Mouse (Mus musculus): ENCODE results near the gene Pdik1l. TPM values are rescaled to one million over a fixed set of nuclear protein-coding genes. Genes with fewer than 3 reads are reported as not detected.

Gene Pdik1l
- total and polyA plus RNA-seq, 3 experiments = 1.3 to 22.3 (median 14.7) TPM

DNA sequence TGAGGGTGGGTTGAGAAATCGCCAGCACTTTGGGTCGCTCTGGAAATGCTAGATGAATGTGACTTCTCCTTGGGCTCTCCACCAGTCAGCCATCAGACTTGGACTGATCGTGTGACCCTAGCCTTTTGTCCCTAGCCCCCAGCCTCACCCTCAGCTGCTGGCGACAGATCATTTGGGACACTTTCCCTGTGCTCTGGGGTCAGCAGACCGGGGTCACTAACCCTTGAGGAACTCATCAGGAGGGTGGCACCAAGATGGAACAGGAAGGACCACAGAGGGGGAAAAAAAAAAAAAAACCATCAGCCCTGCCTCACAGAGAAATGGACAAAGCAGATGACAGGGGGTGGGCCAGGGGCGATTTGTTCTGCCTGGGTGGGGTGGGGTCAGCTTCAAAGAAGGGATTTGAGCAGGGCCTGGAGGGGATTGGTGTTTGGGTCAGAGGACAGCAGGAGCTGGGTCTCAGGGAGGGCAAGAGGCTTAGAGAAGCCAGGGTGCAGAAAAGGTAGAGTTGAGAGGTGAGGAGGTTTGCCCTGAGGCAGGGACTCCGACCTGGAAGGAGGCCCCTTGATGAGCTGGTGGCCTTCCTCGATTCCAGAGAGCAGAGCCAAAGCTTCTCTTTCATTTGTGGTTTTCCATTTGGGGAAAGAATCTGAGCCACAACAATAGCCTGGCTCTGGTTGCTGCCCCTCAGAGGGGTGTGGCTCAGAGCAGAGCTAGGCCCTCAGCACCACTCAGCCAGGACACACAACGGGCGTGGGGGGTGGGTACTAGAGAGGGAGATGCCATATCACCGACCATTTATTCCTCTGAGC is 30.3 kb downstream of the Pdik1l start:
- no peak for DNase-seq

DNA sequence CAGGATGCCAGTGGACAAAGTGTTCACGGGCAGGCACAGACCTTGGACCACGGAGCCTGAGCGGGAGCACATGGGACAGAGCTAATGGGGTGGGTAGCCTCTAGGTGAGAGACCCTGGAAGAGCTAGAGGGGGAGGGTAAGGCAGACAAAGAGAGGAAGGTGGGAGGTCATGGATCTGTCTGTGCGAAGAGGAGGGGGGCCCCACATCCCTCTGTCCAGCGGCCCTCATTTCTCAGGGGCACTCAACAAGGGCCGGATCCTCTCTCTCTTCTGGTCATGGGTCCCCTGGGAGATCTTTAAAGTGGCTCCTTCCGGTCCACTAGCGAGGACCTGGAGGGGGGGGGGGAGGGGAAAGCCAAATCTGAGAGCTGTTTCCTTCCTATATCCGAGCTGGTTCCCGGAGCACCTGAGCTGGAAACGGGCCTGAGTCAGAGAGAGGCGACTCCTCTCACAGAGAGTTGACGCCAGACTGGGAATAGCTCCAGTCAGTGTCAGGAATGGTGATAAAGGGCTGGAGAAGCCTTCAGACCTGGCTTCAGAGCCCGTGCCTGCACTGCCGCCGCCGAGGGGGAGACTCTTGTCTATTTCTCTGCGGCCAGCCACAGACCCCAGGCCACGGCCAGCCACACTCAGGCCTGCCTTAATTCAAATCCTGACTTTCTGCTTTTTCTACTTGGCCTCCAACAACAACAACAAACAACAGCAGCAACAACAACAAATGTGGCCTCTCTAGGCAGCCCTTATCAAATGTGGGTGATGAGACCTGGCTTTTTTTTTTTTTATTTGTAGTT is 31.1 kb downstream of the Pdik1l start:
- peak; percentile 51 for DNase-seq

DNA sequence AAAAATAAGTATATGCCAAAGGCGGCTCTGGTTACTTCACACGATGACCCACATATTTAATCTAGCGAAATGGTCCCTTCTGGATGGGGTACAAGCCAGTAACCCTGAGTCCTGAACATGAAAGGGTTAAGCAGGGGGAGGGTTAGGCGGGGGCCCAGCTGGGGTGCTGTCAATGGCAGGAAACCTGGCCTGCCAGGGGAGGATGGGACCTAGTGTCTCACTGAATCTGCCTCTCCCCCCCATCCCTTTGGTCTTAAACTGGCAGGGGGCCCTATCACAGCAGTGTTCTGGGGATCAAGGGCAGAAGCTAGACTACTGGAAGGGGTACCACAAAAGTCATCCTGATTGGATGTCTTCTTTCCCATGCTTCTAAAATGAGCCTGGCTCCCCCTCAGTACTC is 31.8 kb downstream of the Pdik1l start:
- peak; percentile 21 for DNase-seq

DNA sequence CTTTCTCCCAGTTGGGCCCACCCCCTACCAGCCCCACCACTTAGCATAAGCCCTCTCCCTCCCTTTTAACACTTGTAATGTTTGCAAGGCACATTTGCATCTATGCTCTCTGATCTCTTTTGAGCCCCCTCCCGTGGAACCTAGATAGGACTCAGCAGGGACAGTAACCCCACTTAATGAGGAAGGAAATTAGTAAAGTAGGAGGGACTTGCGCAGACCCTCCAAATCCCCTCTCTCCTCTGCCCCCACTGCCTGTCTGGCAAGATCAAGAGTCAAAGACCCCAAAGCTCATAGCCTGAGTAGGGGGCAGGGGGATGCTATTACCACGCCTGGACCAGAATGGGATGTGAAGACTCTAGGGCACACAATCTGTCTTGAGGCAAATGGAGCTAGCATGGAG is 32.9 kb downstream of the Pdik1l start:
- DNase-seq = no peak

DNA sequence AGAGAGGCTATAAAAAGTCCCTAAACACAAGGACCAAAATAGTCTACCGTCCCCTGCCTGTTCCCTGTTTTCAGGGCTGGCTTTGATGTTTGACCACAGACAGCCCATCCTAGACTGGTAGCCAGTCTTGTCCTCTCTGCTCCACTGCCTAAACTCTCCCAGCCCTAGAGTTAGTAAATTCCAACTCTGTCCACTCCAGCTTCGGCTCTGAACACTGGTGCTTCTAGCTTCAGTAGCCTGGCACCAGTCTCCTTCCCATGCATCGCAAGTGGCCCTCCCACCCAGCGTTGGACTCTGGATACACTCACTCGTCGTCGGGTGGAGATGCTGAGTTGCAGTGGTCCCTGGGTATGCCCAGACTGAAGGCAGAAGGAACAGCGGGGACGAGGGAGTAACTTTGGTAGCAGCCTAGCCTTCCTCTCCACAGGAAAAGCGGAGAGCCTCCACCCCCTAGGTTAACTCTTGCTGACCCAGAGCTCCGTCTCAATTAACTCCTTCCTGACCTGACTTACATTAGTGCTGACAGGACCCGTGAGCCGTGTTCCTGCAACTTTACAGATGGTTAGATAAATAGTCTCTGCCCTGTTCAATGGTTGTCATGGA is 33.9 kb downstream of the Pdik1l start, which contains the start of gene Grrp1:
Gene Grrp1, minus strand, starts transcription at position 385 of the 603 bp plus-strand sequence.
- peak; percentile 35 for DNase-seq

DNA sequence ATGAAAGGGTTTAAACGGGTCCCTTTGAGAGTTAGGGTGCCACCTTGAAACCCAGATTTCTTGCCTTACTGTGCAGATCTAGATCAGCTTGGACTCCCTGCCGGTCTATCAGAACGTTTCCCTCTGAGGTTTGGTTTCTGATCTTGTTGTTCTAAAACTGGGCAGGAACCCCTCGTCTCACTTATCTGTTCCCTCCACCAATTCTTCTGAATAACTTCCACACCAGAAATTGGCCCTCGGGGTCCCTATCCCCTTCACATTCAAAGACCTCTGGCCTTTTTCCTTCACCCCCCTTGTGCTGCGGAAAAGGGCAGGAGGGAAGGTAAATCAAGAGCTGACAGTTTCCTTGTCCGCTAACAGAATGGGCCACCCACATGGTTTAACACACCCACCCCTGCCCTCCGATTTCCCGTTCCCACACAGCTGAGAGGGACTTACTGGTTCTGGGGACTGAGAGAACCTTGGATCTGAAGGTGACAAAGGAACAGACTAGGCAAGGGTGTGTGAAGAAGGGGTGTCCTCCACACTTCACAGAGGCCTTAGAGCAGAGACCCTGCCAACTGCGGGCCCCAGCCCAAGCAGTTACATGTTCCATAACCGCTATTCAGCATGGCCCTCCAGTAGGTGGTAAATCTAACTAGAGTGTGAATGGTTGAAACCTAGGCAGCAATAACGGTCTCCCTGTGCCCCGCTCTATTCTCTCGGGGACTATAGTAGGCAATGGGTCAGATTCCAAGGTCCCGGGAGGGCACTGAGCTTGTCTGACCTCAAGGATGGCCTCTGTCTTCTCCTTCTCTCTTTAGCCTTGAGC is 34.6 kb downstream of the Pdik1l start:
- peak; percentile 38 for DNase-seq

DNA sequence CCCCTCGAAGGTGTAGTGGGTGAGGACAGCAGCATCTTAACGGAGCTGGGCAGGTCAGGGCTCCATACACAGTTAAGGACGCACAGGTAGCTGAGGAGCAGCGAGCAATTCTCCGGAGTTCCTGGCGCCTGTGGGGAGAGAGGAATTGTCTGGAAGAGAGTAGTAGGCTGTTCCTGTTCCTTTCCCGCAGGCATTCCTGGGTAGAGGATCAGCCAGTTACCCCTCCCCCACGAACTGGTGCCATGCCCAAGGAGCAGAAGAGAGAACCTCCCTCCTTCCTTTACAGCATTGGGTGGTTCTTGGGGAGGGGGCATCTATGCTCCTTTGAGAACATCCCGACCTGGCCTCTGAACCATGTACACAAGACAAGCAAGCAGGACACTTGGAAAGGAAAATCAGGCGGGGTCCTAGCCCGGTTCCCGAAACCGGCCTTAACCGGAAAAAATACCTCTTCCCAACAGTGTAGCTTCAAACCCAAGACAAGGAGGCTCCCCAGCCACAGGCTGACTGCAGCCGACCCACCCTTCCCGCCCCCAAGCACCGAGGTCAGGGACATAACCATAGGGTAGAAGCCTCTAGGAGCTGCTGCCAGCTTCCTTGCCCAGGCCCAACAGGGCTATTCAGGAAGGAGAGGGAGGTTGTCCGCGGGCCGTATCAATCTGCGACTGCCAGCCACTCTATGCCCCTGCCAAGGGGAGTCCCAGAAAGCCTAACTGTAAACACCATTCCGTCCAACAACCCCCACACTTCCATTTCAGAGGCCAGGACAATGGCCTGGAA is 35.4 kb downstream of the Pdik1l start:
- peak; percentile 24 for DNase-seq

DNA sequence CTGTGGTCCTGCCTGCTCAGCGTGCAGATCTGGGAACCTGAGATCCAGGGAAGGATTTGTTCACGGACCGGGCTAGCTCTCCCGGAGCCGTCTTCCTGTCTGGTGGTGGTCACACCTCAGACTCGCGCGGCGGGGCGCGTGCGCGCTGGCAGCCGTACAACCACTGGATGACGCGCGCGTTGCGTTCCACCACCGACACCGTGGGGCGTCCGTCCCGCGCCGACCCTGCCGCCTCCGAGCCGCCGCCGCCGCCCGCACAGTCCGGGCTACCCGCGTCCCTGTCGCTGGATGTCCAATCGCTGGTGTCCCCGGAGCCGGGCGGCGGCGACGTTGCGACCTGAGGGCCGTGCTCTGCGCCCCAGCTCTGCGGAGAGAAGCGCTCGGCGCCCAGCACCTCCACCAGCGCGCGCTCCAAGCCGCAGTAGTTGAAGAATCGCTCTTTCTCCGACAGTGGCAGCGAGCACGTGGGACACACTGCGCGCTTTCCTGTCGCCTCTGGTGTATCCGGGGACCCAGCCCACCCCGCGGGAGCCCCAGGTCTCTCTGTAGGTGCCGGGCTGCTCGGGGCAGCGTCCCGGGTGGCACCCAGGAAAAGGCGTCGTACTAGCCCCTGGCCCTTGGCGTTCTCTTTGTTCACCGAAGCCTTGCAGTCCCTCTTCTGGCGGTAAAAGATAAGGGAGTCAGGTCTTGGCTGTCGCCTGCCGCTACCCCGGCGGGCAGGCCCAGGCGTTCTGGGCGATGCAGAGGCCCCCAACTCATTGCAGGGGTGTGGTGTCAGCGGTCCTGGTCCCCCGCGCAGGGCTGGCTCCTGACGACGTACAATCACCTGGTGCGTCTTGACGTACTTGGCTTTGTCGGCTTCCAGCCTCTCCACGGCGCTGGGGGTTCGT is 36.2 kb downstream of the Pdik1l start:
- peak; percentile 45 for DNase-seq

DNA sequence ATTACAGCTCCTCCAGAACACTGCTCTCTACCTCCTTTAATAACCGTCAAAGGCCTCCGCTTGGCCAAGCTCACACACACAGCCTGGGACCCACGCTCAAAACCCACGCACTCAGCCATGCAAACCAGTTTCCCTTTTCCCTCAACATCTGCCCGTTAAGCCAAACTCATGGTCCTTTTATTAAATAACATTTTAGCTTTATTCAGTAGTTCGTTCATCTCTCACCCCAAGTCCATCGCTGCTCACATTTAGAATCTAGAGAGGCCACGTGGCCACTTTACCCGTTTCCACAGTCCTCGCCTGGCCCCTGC is 36.8 kb downstream of the Pdik1l start:
- DNase-seq = no peak

DNA sequence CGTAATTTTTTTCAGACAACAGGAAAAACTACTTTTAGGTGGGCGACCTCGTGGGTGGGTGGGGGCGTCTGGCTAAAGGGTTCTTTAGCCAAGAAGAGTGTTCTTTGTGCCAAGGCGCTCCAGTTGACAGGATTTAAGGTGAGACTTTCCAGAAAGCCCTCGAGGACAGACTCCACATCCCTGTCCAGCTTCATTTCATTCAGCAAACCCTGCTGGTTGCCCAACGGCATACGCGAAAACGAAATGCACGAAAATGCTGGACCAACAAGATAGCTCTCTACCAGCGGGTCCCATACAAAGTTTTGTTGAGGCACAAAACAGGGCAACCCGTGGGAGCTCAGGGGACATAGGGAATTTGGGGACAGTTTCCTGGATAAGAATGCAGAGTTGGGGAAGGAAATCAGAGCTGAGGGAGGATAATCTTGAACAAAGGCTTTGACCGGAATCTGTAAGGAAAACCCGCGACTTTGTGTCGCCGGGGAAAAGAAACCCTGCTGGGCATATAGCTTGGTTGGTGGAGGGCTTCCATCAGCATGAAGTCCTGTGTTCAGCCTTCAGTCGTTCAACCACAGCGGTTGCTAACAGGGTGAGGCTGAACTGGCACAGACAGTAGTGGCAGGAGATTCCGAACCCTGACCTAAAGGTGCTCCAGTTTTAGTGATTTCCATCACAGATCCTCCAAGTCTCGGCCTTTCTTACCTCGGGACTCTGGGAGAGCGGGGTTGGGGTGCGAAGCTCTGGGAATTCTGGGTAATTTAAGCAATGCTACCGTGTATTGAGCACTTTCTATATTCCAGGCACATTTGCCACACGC is 37.4 kb downstream of the Pdik1l start:
- DNase-seq = no peak

DNA sequence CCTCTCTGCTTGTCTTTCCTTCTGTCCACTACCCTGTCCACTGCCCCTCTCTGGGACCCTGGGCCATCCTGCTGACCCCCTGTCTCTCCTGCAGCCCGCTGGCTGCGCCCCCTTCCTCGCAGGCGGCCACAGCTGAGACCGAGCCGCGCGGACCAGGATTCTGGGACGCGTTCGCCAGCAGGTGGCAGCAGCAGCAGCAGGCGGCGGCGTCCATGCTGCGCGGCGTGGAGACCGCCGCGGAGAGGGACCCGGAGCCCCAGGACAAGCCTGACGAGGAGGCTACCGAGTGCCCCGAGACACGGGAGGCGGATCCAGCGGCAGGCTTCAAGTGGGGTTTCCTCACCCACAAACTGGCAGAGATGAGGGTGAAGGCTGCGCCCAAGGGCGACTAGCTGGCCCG is 38.0 kb downstream of the Pdik1l start:
- DNase-seq = peak; percentile 73

DNA sequence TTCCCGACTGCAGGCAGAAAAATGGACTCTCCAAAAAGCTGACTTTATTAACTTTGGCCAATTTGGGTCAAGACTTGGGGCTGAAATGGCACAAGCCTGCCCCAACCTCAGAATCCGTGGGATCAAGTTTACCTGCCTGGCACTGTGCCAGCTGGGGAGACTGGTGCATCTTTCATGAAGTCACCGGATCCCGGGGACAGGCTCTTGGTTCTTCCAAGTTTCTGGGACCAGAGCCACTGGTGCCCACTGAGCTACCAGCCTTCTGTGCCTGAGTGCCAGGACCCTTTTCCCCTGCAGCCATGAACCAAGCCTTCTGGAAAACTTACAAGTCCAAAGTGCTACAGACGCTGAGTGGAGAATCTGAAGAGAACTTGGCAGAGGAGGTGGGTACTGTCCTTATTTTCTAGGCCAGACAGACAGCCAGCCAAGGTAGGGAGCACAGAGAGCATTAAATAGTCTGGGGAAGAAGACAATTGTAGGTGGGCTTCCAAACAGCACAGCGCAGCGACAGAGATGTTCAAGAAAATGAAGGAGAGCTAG is 40.9 kb downstream of the Pdik1l start, which contains the start of gene Gm30191:
Gene Gm30191, plus strand, starts transcription at position 217 of the 540 bp plus-strand sequence.
- DNase-seq = no peak

DNA sequence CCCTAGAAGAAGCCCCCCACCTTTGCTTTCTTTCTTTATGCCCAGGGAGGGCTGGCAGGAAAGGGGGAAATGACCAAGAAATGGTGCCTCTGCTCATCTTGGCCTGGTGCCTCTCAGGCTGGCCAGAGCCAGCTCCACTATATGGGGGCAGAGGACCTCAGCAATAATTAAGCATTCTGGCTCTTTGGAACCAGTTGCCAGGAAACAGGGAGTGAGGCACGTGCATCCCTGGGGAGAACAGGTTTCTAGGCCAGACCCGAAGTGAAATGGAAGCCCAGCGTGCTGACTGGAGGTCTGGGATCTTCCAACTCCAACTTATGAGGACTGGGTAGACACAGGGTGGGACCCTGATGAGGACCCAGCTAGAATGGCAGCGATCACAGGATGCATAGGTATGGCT is 41.4 kb downstream of the Pdik1l start:
- no peak for DNase-seq

DNA sequence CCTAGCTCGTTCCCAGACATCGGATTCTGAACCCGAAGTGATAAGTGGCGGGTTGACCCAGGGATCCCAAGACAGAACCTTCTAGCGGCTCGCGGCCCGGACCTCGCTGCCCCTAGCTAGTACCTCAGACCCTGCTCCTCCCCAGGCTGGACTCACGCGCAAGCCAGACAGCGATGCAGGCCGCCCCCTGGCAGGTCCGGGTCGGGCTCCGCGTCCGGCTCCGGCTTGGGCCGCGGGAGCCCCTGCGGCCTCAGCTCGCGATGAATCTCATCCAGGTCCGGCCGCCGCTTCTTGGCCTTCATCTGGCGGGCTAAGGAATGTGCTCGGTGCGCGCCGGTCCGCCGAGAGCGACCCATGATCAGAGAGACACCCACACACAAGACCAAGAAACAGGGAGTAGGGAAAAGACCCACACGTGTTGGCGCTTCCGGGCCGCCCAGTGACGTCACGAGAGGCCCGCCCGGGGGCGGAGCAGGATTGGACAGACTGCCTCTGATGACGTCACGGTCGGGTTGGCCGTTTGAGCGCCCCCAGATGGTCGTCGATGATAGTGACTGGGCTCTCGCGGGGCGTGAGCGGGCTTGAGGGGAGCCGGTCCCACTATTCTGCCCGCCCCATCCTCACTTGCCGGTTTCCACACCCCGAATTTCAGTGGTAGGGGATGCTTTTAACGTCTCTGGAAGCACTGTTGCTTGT is 42.4 kb downstream of the Pdik1l start, which contains the start of gene Zfp593:
Gene Zfp593, minus strand, starts transcription at position 445 of the 696 bp plus-strand sequence.
- DNase-seq = peak; percentile 96

DNA sequence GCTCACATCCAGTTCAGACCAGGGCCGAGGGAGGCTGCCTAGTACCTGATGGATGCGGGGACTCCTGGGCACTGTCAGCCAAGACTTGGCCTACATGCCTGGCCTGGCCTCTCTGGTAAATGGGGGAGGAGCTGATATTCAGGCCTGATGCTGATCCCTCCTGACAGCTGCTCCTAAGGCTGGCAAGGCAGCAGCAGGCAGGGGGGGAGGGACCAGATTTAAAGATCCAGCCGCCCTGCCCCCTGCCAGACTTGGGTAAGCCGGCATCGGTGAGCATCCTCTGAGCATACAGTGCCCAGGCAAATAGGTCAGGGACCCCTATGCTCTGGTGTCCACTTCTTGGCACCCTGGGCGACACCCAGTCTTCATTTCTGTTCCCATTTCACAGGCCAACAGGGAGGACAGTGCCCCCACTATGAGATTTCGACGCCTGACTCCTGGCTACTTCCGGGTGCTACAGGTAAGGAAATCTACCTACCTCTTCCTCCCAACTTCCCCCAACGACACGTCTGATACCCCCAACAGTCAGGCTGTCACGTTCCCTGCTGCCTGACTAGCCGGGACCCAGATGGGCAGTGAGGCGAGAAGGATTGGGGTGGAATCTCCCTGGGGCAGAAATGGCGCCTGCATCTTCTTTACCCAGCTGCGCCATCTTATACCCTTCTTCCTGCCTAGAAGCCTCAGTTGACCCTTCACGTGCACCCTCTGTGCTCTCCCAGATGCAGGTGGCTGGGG is 44.0 kb downstream of the Pdik1l start, which contains the start of gene E130218I03Rik:
Gene E130218I03Rik, plus strand, starts transcription at position 147 of the 735 bp plus-strand sequence.
- no peak for DNase-seq

DNA sequence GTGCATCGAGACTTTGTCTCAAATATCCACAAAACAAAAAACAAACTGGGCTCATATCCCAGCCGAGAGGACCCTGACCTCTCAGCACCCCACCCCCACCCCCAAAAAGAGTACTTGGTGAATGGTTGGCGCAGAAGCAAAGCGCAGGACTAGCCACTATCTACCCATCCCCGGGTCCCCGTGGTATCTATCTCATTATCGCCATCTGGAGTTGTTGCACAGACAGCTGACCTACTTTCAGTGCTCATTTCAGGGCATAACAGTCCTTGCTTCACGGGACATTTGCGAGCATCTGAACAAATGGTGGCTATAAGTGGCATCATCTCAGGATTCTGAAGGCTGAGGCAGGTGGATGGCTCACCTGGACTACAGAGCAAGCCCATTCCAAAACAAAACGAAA is 49.0 kb downstream of the Pdik1l start:
- no peak for DNase-seq

DNA sequence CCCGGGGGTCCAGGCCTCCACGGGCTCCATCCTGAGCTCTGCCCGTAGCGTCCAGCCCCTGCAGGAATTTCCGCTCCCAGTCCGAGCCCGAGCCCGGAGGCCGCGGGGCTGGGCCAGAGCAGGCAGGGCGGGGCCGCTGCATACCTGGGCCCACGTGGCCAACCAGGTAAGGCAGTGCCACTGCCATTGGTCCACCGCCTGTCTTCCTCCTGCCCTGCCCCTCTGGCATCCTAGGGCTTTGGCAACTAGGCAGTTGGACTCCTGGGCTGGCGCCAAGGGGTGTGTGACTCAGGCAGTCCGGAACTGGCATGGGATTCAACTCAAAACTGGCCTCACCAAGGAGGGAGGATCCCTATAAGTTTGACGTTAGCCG is 49.4 kb downstream of the Pdik1l start, which contains the start of gene Cnksr1:
Gene Cnksr1, minus strand, starts transcription at position 121 of the 373 bp plus-strand sequence.
- DNase-seq = peak; percentile 93

Data from adrenal gland, adult 2 months (tissue).